Mouse (Mus musculus): ENCODE data around the gene Zbp1. TPM values are rescaled to one million over a fixed set of nuclear protein-coding genes. Genes with fewer than 3 reads are reported as not detected.

The Zbp1 gene
- polyA plus RNA-seq, 1 experiment from 2014 or later, result not detected

DNA sequence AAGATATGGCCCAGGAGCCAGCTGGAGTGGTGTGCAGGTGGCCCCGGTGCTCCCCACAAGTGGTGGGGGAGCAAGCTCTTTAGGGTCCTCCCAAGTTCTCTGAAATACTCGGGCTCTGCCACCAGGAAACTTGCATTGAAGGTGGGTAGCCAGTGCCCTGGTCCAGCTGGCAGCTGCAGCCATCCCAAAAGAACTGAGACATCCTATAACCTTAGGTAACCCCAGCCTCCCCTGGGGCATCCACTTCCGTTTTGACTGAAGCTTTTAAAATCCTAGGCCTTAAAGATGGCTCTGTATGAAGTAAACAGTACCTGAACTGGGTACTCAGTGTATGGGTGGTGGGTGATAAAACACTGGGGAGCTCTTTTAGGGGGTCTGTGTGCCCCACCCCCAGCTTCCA is 4.8 kb upstream of the Zbp1 start:
- Histone ChIP-seq H3K9ac (replicated peaks; ENCODE audit: low read depth, low read length) (no peak overlapping the region), H3K27ac (ENCODE audit: low read length) (no peak overlapping the region), H3K9me3 (ENCODE audit: control insufficient read depth, low read length) (no peaks in the 10 kb centered on the region), H3K4me1 (replicated peaks; ENCODE audit: control insufficient read depth, insufficient read depth, low read length) (no peaks in the 10 kb centered on the region), H3K36me3 (ENCODE audit: control insufficient read depth, insufficient read depth) (peaks cover 6% of the 10 kb centered on the region; the same call in 1 of the 2 replicates), H3K4me3 (replicated peaks; ENCODE audit: low read length) (no peak overlapping the region), H3K4me2 (ENCODE audit: low read length) (no peak overlapping the region), H3K27me3 (replicated peaks; ENCODE audit: control insufficient read depth, insufficient read depth, low read length) (no peaks in the 10 kb centered on the region)
- WGBS, result 82% methylated on average over 3 of the region's 3 CpGs
- ATAC-seq, result no peak

DNA sequence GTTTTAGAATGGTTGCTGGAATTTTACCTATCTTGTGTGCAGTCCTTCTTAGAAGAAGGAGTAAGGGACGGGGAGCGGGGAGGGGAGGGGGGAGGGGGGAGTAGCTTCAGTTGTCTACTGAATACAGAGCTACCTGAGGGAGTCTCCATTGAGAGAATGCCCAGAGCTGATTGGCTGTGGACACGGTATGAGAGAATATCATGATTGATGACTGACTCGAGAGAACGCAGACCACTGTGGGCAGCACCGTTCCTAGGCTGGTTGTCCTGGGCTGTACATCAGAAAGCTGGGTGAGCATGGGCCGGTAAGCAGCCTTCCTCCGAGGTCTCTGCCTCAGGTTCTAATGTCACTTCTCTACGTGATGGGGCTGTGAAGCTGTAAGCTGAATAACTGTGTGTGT is 2.0 kb upstream of the Zbp1 start:
- H3K4me3 ChIP-seq (replicated peaks; ENCODE audit: low read length), result no peak overlapping the region
- H3K27ac ChIP-seq (ENCODE audit: low read length), result no peak overlapping the region
- H3K4me2 ChIP-seq (ENCODE audit: low read length), result no peak overlapping the region
- no peak for ATAC-seq
- no peak overlapping the region for H3K9ac ChIP-seq (replicated peaks; ENCODE audit: low read depth, low read length)
- no peaks in the 10 kb centered on the region for H3K27me3 ChIP-seq (replicated peaks; ENCODE audit: control insufficient read depth, insufficient read depth, low read length)
- peaks cover under 1% of the 10 kb centered on the region; the same call in 1 of the 2 replicates for H3K36me3 ChIP-seq (ENCODE audit: control insufficient read depth, insufficient read depth)
- H3K9me3 ChIP-seq (ENCODE audit: control insufficient read depth, low read length), result no peaks in the 10 kb centered on the region
- no peaks in the 10 kb centered on the region for H3K4me1 ChIP-seq (replicated peaks; ENCODE audit: control insufficient read depth, insufficient read depth, low read length)
- 98% methylated on average over 9 of the region's 9 CpGs for WGBS

DNA sequence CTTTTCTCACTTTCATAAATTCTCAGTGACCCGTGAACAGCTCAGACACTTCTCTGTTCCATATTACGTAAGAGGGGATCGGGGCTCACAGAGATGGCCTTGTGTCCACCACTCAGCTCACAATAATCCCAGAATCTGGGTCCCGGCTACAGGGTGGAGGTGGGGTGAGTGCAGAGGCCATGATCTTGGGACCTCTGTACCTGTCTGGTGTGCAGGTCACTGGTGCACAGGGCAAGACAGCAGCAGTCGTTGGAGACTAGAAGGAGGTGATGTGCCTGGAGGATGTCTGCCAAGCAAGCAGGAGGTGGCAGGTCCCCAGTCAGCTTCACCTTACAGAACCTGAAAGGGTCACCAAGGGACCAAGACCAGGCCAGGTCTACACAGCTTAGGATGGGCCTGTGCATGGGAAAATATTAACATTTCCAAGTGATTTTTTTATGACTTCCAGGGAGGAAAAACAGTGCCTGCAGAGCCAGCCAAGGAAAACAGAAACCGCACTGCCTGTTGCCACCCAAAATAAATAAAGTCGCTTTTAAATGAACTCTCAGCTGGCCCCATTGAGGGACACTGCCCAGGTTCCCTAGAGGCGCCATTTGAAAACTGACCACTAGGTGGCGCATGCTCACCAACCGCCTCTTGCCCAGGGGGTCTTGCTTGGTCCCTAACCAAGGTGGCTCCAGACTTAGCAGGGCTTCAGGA is 682 bp upstream of the Zbp1 start:
- Histone ChIP-seq H3K9ac (replicated peaks; ENCODE audit: low read depth, low read length) (no peak overlapping the region), H3K4me1 (replicated peaks; ENCODE audit: control insufficient read depth, insufficient read depth, low read length) (no peaks in the 10 kb centered on the region), H3K27me3 (replicated peaks; ENCODE audit: control insufficient read depth, insufficient read depth, low read length) (no peaks in the 10 kb centered on the region), H3K9me3 (ENCODE audit: control insufficient read depth, low read length) (no peaks in the 10 kb centered on the region), H3K36me3 (ENCODE audit: control insufficient read depth, insufficient read depth) (no peaks in the 10 kb centered on the region), H3K4me3 (replicated peaks; ENCODE audit: low read length) (no peak overlapping the region), H3K27ac (ENCODE audit: low read length) (no peak overlapping the region), H3K4me2 (ENCODE audit: low read length) (no peak overlapping the region)
- WGBS, result 45% methylated on average over 10 of the region's 10 CpGs
- ATAC-seq, result peak; percentile 66

DNA sequence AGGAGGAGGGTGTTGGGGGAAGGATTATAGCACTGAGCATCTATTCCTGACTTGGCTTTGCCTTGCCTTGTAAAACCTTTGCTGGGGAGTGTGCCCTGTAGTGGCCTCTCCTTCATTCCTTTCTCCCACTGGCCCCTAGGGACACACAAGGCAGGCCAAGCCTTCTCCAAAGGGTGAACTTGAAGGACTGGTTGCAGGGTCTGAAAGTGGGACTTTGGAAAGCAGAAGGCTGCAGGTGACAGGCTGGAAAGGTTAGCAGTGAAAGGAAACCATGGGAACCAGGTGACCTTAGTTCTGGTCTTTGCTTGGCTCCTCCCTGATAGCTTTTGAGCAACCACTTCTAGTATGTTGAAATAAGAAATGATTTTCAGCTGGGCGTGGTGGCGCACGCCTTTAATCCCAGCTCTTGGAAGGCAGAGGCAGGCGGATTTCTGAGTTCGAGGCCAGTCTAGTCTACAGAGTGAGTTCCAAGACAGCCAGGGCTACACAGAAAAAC is 912 bp downstream of the Zbp1 start:
- no peak for ATAC-seq
- H3K9ac ChIP-seq (replicated peaks; ENCODE audit: low read depth, low read length), result no peak overlapping the region
- H3K9me3 ChIP-seq (ENCODE audit: control insufficient read depth, low read length), result no peaks in the 10 kb centered on the region
- H3K27ac ChIP-seq (ENCODE audit: low read length), result no peak overlapping the region
- H3K36me3 ChIP-seq (ENCODE audit: control insufficient read depth, insufficient read depth), result no peaks in the 10 kb centered on the region
- no peaks in the 10 kb centered on the region for H3K4me1 ChIP-seq (replicated peaks; ENCODE audit: control insufficient read depth, insufficient read depth, low read length)
- H3K27me3 ChIP-seq (replicated peaks; ENCODE audit: control insufficient read depth, insufficient read depth, low read length), result no peaks in the 10 kb centered on the region
- no peak overlapping the region for H3K4me3 ChIP-seq (replicated peaks; ENCODE audit: low read length)
- WGBS, result 94% methylated on average over 5 of the region's 5 CpGs
- H3K4me2 ChIP-seq (ENCODE audit: low read length), result no peak overlapping the region

DNA sequence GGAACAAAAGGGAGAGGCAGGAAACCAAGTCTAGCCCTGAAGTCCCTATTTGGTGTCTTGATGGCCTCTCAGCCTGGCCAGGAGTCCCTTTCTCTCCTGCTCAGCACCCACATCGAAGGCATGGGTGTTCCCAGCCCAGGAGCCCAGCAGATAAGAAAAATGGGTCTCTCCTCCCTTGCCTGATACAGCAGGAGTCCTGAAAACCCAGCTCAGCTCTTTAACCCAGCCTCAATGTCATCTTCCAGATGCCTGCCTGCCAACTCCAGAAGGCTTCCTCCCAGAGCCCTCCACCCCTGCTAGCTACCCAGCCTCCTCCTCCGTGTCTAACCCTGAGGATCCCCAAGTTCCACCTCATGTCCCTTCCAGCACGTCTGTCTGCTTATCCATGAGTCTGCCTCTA is 1.5 kb downstream of the Zbp1 start:
- H3K9me3 ChIP-seq (ENCODE audit: control insufficient read depth, low read length), result no peaks in the 10 kb centered on the region
- ATAC-seq, result no peak
- H3K9ac ChIP-seq (replicated peaks; ENCODE audit: low read depth, low read length), result no peak overlapping the region
- H3K4me3 ChIP-seq (replicated peaks; ENCODE audit: low read length), result no peak overlapping the region
- H3K4me1 ChIP-seq (replicated peaks; ENCODE audit: control insufficient read depth, insufficient read depth, low read length), result no peaks in the 10 kb centered on the region
- H3K27me3 ChIP-seq (replicated peaks; ENCODE audit: control insufficient read depth, insufficient read depth, low read length), result no peaks in the 10 kb centered on the region
- H3K27ac ChIP-seq (ENCODE audit: low read length), result no peak overlapping the region
- no peaks in the 10 kb centered on the region for H3K36me3 ChIP-seq (ENCODE audit: control insufficient read depth, insufficient read depth)
- no peak overlapping the region for H3K4me2 ChIP-seq (ENCODE audit: low read length)
- WGBS, result 60% methylated on average over 3 of the region's 3 CpGs

DNA sequence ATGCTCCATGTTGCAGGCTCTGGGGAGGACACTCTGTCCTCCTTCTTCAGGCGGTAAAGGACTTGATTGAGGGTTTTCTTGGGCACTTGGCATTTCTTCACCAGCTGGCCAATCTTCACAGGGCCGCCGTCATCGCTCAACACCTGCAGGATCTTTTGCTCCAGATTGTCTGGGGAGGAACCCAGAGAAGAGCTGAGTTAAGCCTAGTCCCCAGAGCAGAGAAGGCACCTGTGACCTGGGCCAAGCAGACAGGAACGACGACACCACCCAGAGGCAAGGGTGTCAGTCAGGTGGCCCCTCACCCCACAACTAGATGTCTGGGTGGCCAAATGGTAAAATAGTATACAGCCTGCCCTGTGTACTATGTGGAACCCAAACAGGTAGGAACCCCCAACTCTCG is 1.9 kb downstream of the Zbp1 start:
- Histone ChIP-seq H3K9ac (replicated peaks; ENCODE audit: low read depth, low read length) (no peak overlapping the region), H3K9me3 (ENCODE audit: control insufficient read depth, low read length) (no peaks in the 10 kb centered on the region), H3K4me3 (replicated peaks; ENCODE audit: low read length) (no peak overlapping the region), H3K36me3 (ENCODE audit: control insufficient read depth, insufficient read depth) (no peaks in the 10 kb centered on the region), H3K4me1 (replicated peaks; ENCODE audit: control insufficient read depth, insufficient read depth, low read length) (no peaks in the 10 kb centered on the region), H3K4me2 (ENCODE audit: low read length) (no peak overlapping the region), H3K27ac (ENCODE audit: low read length) (no peak overlapping the region), H3K27me3 (replicated peaks; ENCODE audit: control insufficient read depth, insufficient read depth, low read length) (no peaks in the 10 kb centered on the region)
- 90% methylated on average over 7 of the region's 7 CpGs for WGBS
- no peak for ATAC-seq

DNA sequence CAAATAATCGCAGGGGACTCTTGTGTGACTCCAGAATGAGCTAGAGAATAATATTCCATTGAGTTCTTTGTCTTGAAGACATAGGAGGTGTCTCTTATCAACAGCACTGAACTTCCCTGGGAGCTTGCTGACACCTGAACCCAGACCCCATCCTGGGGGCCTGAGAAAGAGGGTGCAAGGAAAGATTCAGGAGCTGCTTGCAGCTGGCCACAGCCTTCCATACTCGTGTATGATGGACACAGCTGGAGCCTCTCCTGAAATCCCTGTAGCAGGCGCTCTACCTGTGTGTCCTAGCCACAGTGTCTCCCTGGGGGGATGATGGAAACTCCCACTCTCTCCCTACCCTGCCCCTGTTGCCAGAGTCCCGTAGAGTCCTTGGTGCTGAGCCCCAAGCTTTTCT is 6.5 kb downstream of the Zbp1 start:
- Histone ChIP-seq H3K9me3 (ENCODE audit: control insufficient read depth, low read length) (no peaks in the 10 kb centered on the region), H3K27me3 (replicated peaks; ENCODE audit: control insufficient read depth, insufficient read depth, low read length) (no peaks in the 10 kb centered on the region), H3K9ac (replicated peaks; ENCODE audit: low read depth, low read length) (no peak overlapping the region), H3K27ac (ENCODE audit: low read length) (no peak overlapping the region), H3K36me3 (ENCODE audit: control insufficient read depth, insufficient read depth) (no peaks in the 10 kb centered on the region), H3K4me3 (replicated peaks; ENCODE audit: low read length) (no peak overlapping the region), H3K4me2 (ENCODE audit: low read length) (no peak overlapping the region), H3K4me1 (replicated peaks; ENCODE audit: control insufficient read depth, insufficient read depth, low read length) (no peaks in the 10 kb centered on the region)
- ATAC-seq, result no peak
- WGBS, result 85% methylated on average over 4 of the region's 4 CpGs

DNA sequence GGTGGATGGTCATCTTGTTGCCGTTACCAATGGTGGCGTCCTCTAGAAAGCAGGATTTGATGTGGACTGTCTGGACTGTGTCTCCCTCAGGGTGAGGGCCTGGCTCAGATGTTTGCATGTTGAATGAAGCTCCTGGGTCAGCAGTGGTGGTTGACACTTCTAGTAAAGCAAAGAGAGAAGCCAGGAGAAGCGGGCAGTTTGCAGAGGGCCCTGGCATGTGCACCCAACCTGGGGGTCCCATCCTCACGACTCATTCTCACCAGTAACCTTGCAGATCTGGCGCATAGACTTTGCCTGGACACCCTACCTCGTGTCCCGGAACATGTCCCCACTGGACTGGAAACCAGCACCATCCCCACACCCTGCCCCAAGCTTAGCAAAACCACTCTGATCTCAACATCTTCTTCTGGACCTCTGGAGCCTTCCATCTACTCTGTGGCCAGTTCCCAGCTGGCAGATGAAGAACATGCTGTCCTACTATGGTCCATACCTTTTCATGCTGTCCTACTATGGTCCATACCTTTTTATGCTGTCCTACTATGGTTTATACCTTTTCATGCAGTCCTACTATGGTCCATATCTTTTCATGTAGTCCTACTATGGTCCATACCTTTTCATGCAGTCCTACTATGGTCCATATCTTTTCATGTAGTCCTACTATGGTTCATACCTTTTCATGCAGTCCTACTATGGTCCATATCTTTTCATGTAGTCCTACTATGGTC is 9.5 kb downstream of the Zbp1 start:
- Histone ChIP-seq H3K4me3 (replicated peaks; ENCODE audit: low read length) (no peak overlapping the region), H3K27ac (ENCODE audit: low read length) (no peak overlapping the region), H3K4me1 (replicated peaks; ENCODE audit: control insufficient read depth, insufficient read depth, low read length) (no peaks in the 10 kb centered on the region), H3K9ac (replicated peaks; ENCODE audit: low read depth, low read length) (no peak overlapping the region), H3K36me3 (ENCODE audit: control insufficient read depth, insufficient read depth) (no peaks in the 10 kb centered on the region), H3K27me3 (replicated peaks; ENCODE audit: control insufficient read depth, insufficient read depth, low read length) (no peaks in the 10 kb centered on the region), H3K9me3 (ENCODE audit: control insufficient read depth, low read length) (no peaks in the 10 kb centered on the region), H3K4me2 (ENCODE audit: low read length) (no peak overlapping the region)
- WGBS, result 92% methylated on average over 7 of the region's 7 CpGs
- ATAC-seq, result no peak

DNA sequence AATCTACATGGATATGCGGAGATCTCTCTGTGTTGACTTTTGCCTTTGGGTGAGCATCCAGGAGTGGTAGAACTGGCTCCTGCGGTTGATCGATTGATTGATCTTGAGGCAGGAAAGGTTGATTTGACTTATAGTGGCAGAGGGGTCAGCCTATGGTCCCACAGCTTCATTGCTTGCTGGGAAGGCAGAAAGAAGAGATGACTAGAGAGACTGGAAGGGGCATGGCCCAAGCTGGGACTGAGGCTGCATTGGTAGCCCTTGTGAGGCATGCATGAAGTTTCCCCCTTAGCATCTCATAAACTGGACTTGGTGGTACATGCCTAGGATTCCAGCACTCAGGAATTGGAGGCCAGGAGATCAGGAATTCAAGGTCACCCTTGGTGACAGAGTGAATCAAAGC is 11.7 kb downstream of the Zbp1 start:
- WGBS, result 99% methylated on average over 3 of the region's 3 CpGs
- ATAC-seq, result no peak

More for the DNA sequence above, 11.7 kb downstream of the Zbp1 start:
- no peaks in the 10 kb centered on the region for H3K9me3 ChIP-seq (ENCODE audit: control insufficient read depth, low read length)
- no peaks in the 10 kb centered on the region for H3K27me3 ChIP-seq (replicated peaks; ENCODE audit: control insufficient read depth, insufficient read depth, low read length)
- no peaks in the 10 kb centered on the region for H3K36me3 ChIP-seq (ENCODE audit: control insufficient read depth, insufficient read depth)
- no peak overlapping the region for H3K4me3 ChIP-seq (replicated peaks; ENCODE audit: low read length)
- H3K4me1 ChIP-seq (replicated peaks; ENCODE audit: control insufficient read depth, insufficient read depth, low read length), result no peaks in the 10 kb centered on the region
- H3K4me2 ChIP-seq (ENCODE audit: low read length), result no peak overlapping the region
- H3K9ac ChIP-seq (replicated peaks; ENCODE audit: low read depth, low read length), result no peak overlapping the region
- no peak overlapping the region for H3K27ac ChIP-seq (ENCODE audit: low read length)
